Mouse (Mus musculus) thymus, adult 2 months (tissue): ENCODE results near the gene Tmed2.
"Not testable (repeated sequence)": the region's sequence is repeated elsewhere in the genome, so short reads cannot be mapped to it uniquely, and the experiment has no call there.

Experiments used
- CTCF ChIP-seq: fragments of 200-500 bp; IDR thresholded peaks from 2 replicates; pipeline ENCODE4 v1.5.1; 2012; ENCODE audit warnings: mild to moderate bottlenecking, control low read depth, low read length, moderate library complexity, borderline replicate concordance; ENCODE audit not compliant: control insufficient read depth, poor library complexity, insufficient read depth; ENCODE audit errors: extremely low read depth
- POLR2A ChIP-seq: fragments of 200-500 bp; IDR thresholded peaks from 2 replicates; pipeline ENCODE4 v1.6.1; 2012; ENCODE audit warnings: mild to moderate bottlenecking, low read length, control low read depth, moderate library complexity; ENCODE audit not compliant: control insufficient read depth, poor library complexity, insufficient read depth; ENCODE audit errors: extremely low read depth

- not testable (repeated sequence) for TF ChIP-seq CTCF, POLR2A
Observed at GRCm38 (mm10) chr5:124550737-124551136, 10.2 kb downstream of the Tmed2 start.
